Mouse (Mus musculus): Measurements from ENCODE around the gene Ostm1.

- TF ChIP-seq GATA1 (IDR thresholded peaks at IDR 0.05; ENCODE audit: borderline replicate concordance, low read length) (no peak), FLI1 (IDR thresholded peaks at IDR 0.05; ENCODE audit: low read length) (no peak)
Observed at GRCm38 (mm10) chr10:42606757-42607156, 23.1 kb downstream of the Ostm1 start.
